Mouse (Mus musculus) retina, adult 2 months (tissue): Measurements from ENCODE around the gene Rxfp3.
"Not testable (repeated sequence)": the region's sequence is repeated elsewhere in the genome, so short reads cannot be mapped to it uniquely, and the experiment has no call there.

Experiments used
- DNase-seq: peaks from one replicate; pipeline ENCODE4 v3.0.0-alpha.2; 2012; ENCODE audit warnings: low read depth, low spot score

The Rxfp3 gene

GRCm38 (mm10) chr15:11036535-11037375 lies 1.0 kb downstream of the Rxfp3 start:
- DNase-seq = no peak

- DNase-seq = no peak
Measured at GRCm38 (mm10) chr15:11035947-11036474, 1.8 kb downstream of the Rxfp3 start.

GRCm38 (mm10) chr15:11030188-11030587 lies 7.6 kb downstream of the Rxfp3 start:
- DNase-seq = no peak

GRCm38 (mm10) chr15:11026801-11027561 lies 10.8 kb downstream of the Rxfp3 start:
- no peak for DNase-seq

- no peak for DNase-seq
Measured at GRCm38 (mm10) chr15:11014931-11015330, 22.9 kb downstream of the Rxfp3 start.

DNA sequence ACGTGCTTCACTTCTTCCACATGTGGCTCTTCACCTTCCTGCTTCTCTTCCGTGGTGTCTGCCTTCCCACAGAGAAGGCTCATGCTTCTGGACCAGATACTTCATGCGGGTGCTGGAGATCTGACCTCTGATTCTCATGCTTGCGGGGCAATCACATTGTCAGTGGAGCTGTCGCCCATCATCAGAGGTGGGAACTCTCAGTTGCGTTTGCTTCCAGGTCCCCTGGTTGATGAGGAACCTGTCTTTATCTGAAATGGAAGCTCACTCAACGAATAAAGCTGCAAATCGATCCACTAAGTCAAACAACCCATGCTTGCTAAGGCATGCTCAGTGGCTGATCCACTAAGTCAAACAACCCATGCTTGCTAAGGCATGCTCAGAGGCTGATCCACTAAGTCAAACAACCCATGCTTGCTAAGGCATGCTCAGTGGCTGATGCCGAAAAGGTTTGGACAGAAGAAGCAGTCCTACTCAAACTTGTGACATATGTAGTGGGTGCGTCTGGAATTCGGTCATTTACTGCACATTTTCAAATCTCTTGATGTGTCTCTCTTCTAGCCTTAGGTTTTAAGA lies 26.7 kb downstream of the Rxfp3 start:
- no peak for DNase-seq

- no peak for DNase-seq
Measured at GRCm38 (mm10) chr15:11008756-11009155, 29.0 kb downstream of the Rxfp3 start.

- DNase-seq = no peak
Measured at GRCm38 (mm10) chr15:11004646-11005045, 33.1 kb downstream of the Rxfp3 start.

GRCm38 (mm10) chr15:11003791-11004190 lies 34.0 kb downstream of the Rxfp3 start:
- DNase-seq = no peak

- DNase-seq = no peak
Measured at GRCm38 (mm10) chr15:11000421-11000820, 37.4 kb downstream of the Rxfp3 start, which contains the start of gene Slc45a2. TSS of gene Slc45a2 (plus strand) at chr15:11000721.

DNA sequence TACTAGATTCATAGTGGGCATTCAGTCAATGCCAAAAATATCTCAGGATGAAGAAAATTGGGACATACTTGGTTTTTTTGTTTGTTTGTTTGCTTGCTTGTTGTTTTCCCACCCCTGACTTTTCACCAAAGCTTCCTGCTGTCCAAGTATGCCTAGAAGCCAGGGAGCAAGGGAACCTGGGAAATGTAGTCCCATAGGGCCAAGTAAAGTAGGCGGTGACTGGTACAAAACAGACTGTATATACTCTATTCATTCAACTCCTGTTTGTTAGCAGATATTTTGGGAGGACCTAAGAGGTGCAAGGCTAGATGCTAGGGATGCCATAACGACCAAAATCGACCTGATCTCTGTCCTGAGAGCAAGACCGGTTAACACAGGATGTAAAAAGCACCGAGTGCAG lies 38.0 kb downstream of the Rxfp3 start:
- no peak for DNase-seq

DNA sequence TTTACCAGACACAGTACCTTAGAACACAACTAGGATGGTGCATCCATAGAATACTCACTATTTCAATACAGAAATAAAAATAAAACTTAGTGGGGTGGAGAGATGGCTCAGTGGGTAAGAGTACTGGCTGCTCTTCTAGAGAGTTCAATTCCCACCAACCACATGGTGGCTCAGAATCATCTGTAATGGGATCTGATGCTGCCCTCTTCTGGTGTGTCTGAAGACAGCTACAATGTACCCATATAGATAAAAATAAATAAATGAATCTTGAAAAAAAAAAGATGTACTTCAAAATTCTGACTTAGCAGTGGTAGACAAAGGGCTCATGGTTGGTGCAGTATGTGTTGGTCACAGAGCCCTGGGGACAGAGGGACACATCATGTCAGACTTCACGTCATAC lies 46.2 kb downstream of the Rxfp3 start:
- no peak for DNase-seq

DNA sequence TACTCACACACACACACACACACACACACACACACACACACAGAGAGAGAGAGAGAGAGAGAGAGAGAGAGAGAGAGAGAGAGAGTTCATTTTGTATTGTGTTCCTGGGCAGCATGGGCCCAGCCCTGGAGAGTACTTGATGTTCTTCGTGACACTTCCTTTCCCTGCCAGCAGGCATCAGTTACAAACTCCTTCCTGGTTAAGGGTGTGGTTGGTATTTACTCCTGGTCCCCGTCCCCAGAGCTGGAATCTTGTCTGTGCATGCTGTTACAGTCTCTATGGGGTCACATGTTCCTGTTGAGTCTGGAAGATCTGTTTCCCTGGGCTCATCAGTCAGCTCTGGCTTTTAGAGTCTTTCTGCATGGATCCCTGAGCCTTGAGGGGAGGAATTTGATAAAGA lies 47.4 kb downstream of the Rxfp3 start:
- no peak for DNase-seq

GRCm38 (mm10) chr15:10986477-10986876 lies 51.3 kb downstream of the Rxfp3 start:
- DNase-seq = not testable (repeated sequence)

DNA sequence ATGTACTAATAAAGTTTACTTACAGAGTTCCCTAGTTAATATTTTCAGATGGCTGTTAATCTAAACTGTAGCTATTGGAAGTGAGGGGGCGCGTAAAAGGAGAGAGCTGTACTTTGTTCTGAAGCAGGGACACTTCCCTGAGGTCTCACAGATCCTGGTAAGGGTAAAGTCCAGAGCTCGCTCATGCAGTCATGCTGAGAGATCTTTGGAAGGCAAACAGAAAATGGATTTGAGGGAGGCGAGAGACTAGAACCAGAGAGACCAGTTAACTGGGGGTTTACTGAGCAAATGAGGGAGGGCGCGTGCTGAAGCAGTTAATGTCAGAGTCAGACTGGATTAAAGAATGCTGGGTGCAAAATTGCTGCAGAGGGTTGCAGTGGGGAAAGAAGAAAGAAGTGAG lies 52.0 kb downstream of the Rxfp3 start:
- no peak for DNase-seq
